Comparison of ENCODE assay signal across 8 mouse cellular contexts in genomic region chr11:32225222-32226104, GRCm38 (mm10). TPM values are rescaled to one million over a fixed set of nuclear protein-coding genes. Genes with fewer than 3 reads are reported as not detected.
DNase-seq lines count a peak whose midpoint lies in the region; ATAC-seq and TF ChIP-seq lines count a peak whose summit lies in the region.

No protein-coding gene starts in this region.

- H3K27ac ChIP-seq in left cerebral cortex, adult 2 months = peak overlapping the region; percentile 60
- H3K27ac ChIP-seq in heart, embryonic 13.5 days (replicated peaks) = peak overlapping the region; percentile 88
- H3K27ac ChIP-seq in limb, embryonic 12.5 days = peak overlapping the region; percentile 90
- H3K27ac ChIP-seq in midbrain, embryonic 16.5 days (ENCODE audit: low read length) = peak overlapping the region; percentile 68

- H3K9ac ChIP-seq in heart, embryonic 13.5 days = peak overlapping the region; percentile 58
- no peak overlapping the region; the same call in 1 of the 2 replicates for H3K9ac ChIP-seq in limb, embryonic 12.5 days (replicated peaks)
- H3K9ac ChIP-seq in midbrain, embryonic 16.5 days (ENCODE audit: low read depth, low read length) = no peak overlapping the region

- H3K36me3 ChIP-seq in heart, embryonic 13.5 days = peaks cover 24% of the 10 kb centered on the region
- peaks cover 25% of the 10 kb centered on the region for H3K36me3 ChIP-seq in limb, embryonic 12.5 days
- peaks cover 4% of the 10 kb centered on the region; the same call in 1 of the 2 replicates for H3K36me3 ChIP-seq in midbrain, embryonic 16.5 days (ENCODE audit: control insufficient read depth, insufficient read depth, low read length)

- TF ChIP-seq CTCF in left cerebral cortex, adult 2 months (IDR thresholded peaks at IDR 0.05) = no peak

- 49% methylated on average over 7 of the region's 7 CpGs for WGBS in heart, embryonic 13.5 days
- 42% methylated on average over 7 of the region's 7 CpGs for WGBS in limb, embryonic 12.5 days
- WGBS in midbrain, embryonic 16.5 days = 69% methylated on average over 7 of the region's 7 CpGs

- no peak for DNase-seq in left cerebral cortex, adult 2 months (ENCODE audit: extremely low spot score in 1 of 2, low spot score in 2 of 2)
- DNase-seq in left cerebral cortex, postnatal 14 days (ENCODE audit: low spot score in 2 of 2) = no peak
- peak; percentile 20 for DNase-seq in embryo, embryonic 10.5 days (ENCODE audit: low spot score)
- DNase-seq in frontal cortex, postnatal 14 days (ENCODE audit: low spot score in 2 of 2) = no peak

- H3K27me3 ChIP-seq in heart, embryonic 13.5 days (replicated peaks) = no peaks in the 10 kb centered on the region
- peaks cover 9% of the 10 kb centered on the region for H3K27me3 ChIP-seq in limb, embryonic 12.5 days
- peaks cover 27% of the 10 kb centered on the region for H3K27me3 ChIP-seq in midbrain, embryonic 16.5 days (ENCODE audit: control insufficient read depth, insufficient read depth, low read depth, low read length)

- no peak overlapping the region for H3K4me3 ChIP-seq in left cerebral cortex, adult 2 months
- H3K4me3 ChIP-seq in heart, embryonic 13.5 days = peak overlapping the region; percentile 83; the same call in 1 of the 2 replicates
- no peak overlapping the region for H3K4me3 ChIP-seq in limb, embryonic 12.5 days (replicated peaks)
- H3K4me3 ChIP-seq in midbrain, embryonic 16.5 days (ENCODE audit: low read depth, low read length) = no peak overlapping the region

- H3K4me1 ChIP-seq in heart, embryonic 13.5 days = peaks cover 63% of the 10 kb centered on the region
- peaks cover 52% of the 10 kb centered on the region for H3K4me1 ChIP-seq in limb, embryonic 12.5 days (replicated peaks)
- peaks cover 24% of the 10 kb centered on the region for H3K4me1 ChIP-seq in midbrain, embryonic 16.5 days (ENCODE audit: control insufficient read depth, insufficient read depth, low read length)

- H3K4me2 ChIP-seq in heart, embryonic 13.5 days = peak overlapping the region; percentile 82
- H3K4me2 ChIP-seq in limb, embryonic 12.5 days = peak overlapping the region; percentile 74
- H3K4me2 ChIP-seq in midbrain, embryonic 16.5 days (ENCODE audit: low read length) = no peak overlapping the region

- intact Hi-C loops in left cerebral cortex, adult 2 months (cut with DNase I) = no loop called here
- intact Hi-C loops in left cerebral cortex, postnatal 14 days (cut with DNase I) = loop anchor here (10.0 kb wide), 1 partner anchor 551 kb away; the partner anchor contains the start of gene Bod1

- H3K9me3 ChIP-seq in heart, embryonic 13.5 days = no peaks in the 10 kb centered on the region
- no peaks in the 10 kb centered on the region for H3K9me3 ChIP-seq in limb, embryonic 12.5 days
- no peaks in the 10 kb centered on the region for H3K9me3 ChIP-seq in midbrain, embryonic 16.5 days (replicated peaks; ENCODE audit: control insufficient read depth, low read length, poor library complexity, severe bottlenecking)

- ATAC-seq in heart, embryonic 13.5 days (ENCODE audit: extremely low read depth, insufficient number of reproducible peaks, low FRiP score, low TSS enrichment) = no peak
- ATAC-seq in limb, embryonic 12.5 days (ENCODE audit: insufficient number of reproducible peaks, insufficient read depth, low FRiP score, low TSS enrichment, low read depth) = no peak
- no peak for ATAC-seq in midbrain, embryonic 16.5 days
- ATAC-seq in frontal cortex, adult (ENCODE audit: low TSS enrichment) = no peak

RNA-seq across cellular contexts. Expression of gene Mpg, which starts 0.8 kb away (rescaled TPM):
- 10 to 100 TPM; 17.5 to 19.1 TPM for total RNA-seq in left cerebral cortex, adult 2 months (2021)
- total RNA-seq in left cerebral cortex, postnatal 14 days (2021) = 10 to 100 TPM; 18.7 to 20.5 TPM
- 19.7 and 21.2 TPM in 2 replicates for polyA plus RNA-seq in heart, embryonic 13.5 days (2015; fragmentation: Nextera tagmentation; extraction: Ambion mirVana)
- polyA plus RNA-seq in limb, embryonic 12.5 days (2016; fragmentation: Nextera tagmentation; extraction: Ambion mirVana) = 42.4 and 44.6 TPM in 2 replicates
- 36.1 and 41.7 TPM in 2 replicates for polyA plus RNA-seq in midbrain, embryonic 16.5 days (2015; fragmentation: Nextera tagmentation; extraction: Ambion mirVana)

RNA-seq across cellular contexts. Expression of gene Rhbdf1, which starts 3.4 kb away (rescaled TPM):
- 10 to 100 TPM; 13.9 to 14.4 TPM for total RNA-seq in left cerebral cortex, adult 2 months (2021)
- 10 to 100 TPM; 16.5 to 18.0 TPM for total RNA-seq in left cerebral cortex, postnatal 14 days (2021)
- polyA plus RNA-seq in heart, embryonic 13.5 days (2015; fragmentation: Nextera tagmentation; extraction: Ambion mirVana) = 34.1 and 34.8 TPM in 2 replicates
- polyA plus RNA-seq in limb, embryonic 12.5 days (2016; fragmentation: Nextera tagmentation; extraction: Ambion mirVana) = 39.8 and 42.0 TPM in 2 replicates
- 18.5 and 24.0 TPM in 2 replicates for polyA plus RNA-seq in midbrain, embryonic 16.5 days (2015; fragmentation: Nextera tagmentation; extraction: Ambion mirVana)

RNA-seq across cellular contexts. Expression of gene Snrnp25, which starts 20.2 kb away (rescaled TPM):
- 10 to 100 TPM; 19.2 to 24.6 TPM for total RNA-seq in left cerebral cortex, adult 2 months (2021)
- total RNA-seq in left cerebral cortex, postnatal 14 days (2021) = 10 to 100 TPM; 24.9 to 26.2 TPM
- polyA plus RNA-seq in heart, embryonic 13.5 days (2015; fragmentation: Nextera tagmentation; extraction: Ambion mirVana) = 44.9 and 46.7 TPM in 2 replicates
- polyA plus RNA-seq in limb, embryonic 12.5 days (2016; fragmentation: Nextera tagmentation; extraction: Ambion mirVana) = 81.9 and 83.3 TPM in 2 replicates
- polyA plus RNA-seq in midbrain, embryonic 16.5 days (2015; fragmentation: Nextera tagmentation; extraction: Ambion mirVana) = 37.2 and 41.2 TPM in 2 replicates

RNA-seq across cellular contexts. Expression of gene Il9r, which starts 25.4 kb away (rescaled TPM):
- total RNA-seq in left cerebral cortex, adult 2 months (2021) = not detected
- total RNA-seq in left cerebral cortex, postnatal 14 days (2021) = not detected
- 0.15 TPM in 1 of 2 replicates, not detected in the other for polyA plus RNA-seq in heart, embryonic 13.5 days (2015; fragmentation: Nextera tagmentation; extraction: Ambion mirVana)
- polyA plus RNA-seq in limb, embryonic 12.5 days (2016; fragmentation: Nextera tagmentation; extraction: Ambion mirVana) = 0.21 TPM in 1 of 2 replicates, not detected in the other
- polyA plus RNA-seq in midbrain, embryonic 16.5 days (2015; fragmentation: Nextera tagmentation; extraction: Ambion mirVana) = not detected in 2 replicates

RNA-seq across cellular contexts. Expression of gene Nprl3, which starts 42.0 kb away (rescaled TPM):
- total RNA-seq in left cerebral cortex, adult 2 months (2021) = 10 to 100 TPM; 45.2 to 52.2 TPM
- total RNA-seq in left cerebral cortex, postnatal 14 days (2021) = 10 to 100 TPM; 47.0 to 57.0 TPM
- 33.4 and 34.9 TPM in 2 replicates for polyA plus RNA-seq in heart, embryonic 13.5 days (2015; fragmentation: Nextera tagmentation; extraction: Ambion mirVana)
- polyA plus RNA-seq in limb, embryonic 12.5 days (2016; fragmentation: Nextera tagmentation; extraction: Ambion mirVana) = 43.7 and 47.8 TPM in 2 replicates
- polyA plus RNA-seq in midbrain, embryonic 16.5 days (2015; fragmentation: Nextera tagmentation; extraction: Ambion mirVana) = 45.3 and 52.4 TPM in 2 replicates
